Mouse (Mus musculus) E14TG2a.4 (cell line): Measurements from ENCODE around the gene Ocm.

ENCODE experiments used
- H3K27me3 ChIP-seq: 2 replicates; pipeline ENCODE4 v1.6.1; 2014; ENCODE audit warnings: low read length, control low read depth; ENCODE audit not compliant: insufficient read depth
- H3K36me3 ChIP-seq: 2 replicates; pipeline ENCODE4 v1.6.1; 2014; ENCODE audit warnings: low read length, control low read depth; ENCODE audit not compliant: insufficient read depth
- H3K4me1 ChIP-seq: replicated peaks from 2 replicates; pipeline ENCODE4 v1.6.1; 2014; ENCODE audit warnings: low read depth, low read length, control low read depth
- H3K4me3 ChIP-seq: replicated peaks from 2 replicates; pipeline ENCODE4 v1.5.1; 2014; ENCODE audit warnings: mild to moderate bottlenecking, low read length
- H3K9me3 ChIP-seq: 2 replicates; pipeline ENCODE4 v1.6.1; 2014; ENCODE audit warnings: low read length, control low read depth
- CTCF ChIP-seq: conservative IDR thresholded peaks from 2 replicates; pipeline ENCODE4 v1.5.1; 2014; ENCODE audit warnings: low read length
- NANOG ChIP-seq: IDR thresholded peaks from 2 replicates; pipeline ENCODE4 v1.6.1; 2014; ENCODE audit warnings: borderline replicate concordance, low read length, mixed read lengths
- POU5F1 ChIP-seq: IDR thresholded peaks from 2 replicates; pipeline ENCODE4 v1.6.1; 2014; ENCODE audit warnings: low read length, borderline replicate concordance

Ocm gene

DNA sequence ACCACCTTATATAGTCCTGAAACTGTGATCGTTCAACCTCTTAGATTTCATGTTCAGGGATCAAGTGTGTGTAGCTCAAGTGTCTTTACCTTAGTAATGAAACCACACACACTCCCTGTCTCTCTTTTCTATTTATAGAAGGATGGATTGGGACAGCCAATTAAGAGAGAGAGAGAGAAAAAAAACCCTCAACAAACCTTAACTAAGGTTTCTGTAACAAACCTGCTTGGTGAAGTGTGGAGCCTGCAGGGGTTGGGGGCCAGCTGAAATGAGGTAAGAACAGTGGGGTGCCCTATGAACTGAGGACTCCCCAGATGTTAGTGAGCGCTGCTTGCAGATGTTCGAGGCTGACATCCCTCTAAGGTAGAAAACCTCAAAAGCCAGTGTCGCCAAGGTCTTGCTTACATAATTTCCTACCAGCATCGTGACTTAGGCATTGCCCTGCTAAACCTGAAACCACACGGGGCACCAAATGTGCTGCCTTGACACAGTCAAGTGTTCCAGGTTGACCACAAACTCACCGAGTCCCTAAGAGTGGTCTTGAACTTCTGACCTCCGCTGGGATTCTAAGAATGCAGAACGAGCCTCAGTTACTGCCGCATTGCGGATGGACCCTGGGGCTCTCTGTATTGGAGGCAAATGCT lies at the start of gene Ocm:
TSS of gene Ocm (minus strand) at position 51 of the 644 bp plus-strand sequence.
- Histone ChIP-seq H3K4me1 (no peaks in the 10 kb centered on the region), H3K9me3 (no peaks in the 10 kb centered on the region), H3K27me3 (no peaks in the 10 kb centered on the region), H3K36me3 (no peaks in the 10 kb centered on the region), H3K4me3 (no peak within 1 kb of the TSS)
- TF ChIP-seq CTCF (no peak), NANOG (no peak), POU5F1 (no peak)

DNA sequence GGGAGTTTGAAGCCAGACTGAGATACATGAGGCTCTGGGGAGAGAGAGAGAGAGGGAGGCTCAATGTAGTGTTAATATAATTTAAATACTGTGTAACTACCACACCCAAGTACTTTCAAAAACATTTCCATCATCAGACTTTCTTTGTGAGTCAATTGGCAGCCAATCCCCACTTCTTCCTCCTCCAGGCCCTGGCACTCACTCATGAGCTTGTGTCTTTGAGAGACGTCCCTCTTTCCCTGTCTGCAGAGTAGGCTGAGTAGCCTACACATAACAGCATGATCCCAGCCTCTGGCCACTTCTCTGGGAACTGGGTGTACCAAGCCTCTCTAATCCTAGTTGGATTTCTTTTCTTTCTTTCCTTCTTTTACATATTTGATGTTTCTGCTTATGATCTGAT lies 44.8 kb upstream of the Ocm start:
- TF ChIP-seq CTCF (no peak), POU5F1 (no peak), NANOG (no peak)
- peaks cover 16% of the 10 kb centered on the region for H3K4me1 ChIP-seq
- H3K9me3 ChIP-seq = peaks cover 5% of the 10 kb centered on the region
- 0 out of 2 replicates have a peak, but pooled peaks cover 2% of the 10 kb centered on the region for H3K27me3 ChIP-seq
- H3K4me3 ChIP-seq = no peak overlapping the region
- H3K36me3 ChIP-seq = no peaks in the 10 kb centered on the region

DNA sequence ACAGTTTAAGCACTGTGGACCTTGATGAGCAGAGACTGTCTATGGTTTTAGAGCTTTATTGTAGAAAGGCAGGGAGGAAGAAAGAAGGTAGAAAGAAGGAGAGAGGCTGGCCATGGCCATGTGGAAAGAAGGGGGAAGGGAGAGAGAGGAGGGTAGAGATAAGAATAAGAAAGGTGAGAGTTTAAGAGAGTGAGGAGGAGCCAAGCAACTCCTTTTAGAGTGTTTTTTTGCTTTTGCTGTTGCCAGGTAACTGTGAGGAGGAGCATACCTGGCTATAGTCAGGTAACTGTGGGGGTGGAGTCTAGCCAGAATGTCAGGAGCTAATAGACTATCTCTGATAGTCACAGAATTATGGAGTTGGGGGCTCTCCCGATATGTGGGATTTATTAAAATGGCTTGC lies 43.6 kb upstream of the Ocm start:
- 0 out of 2 replicates have a peak, but pooled peaks cover 2% of the 10 kb centered on the region for H3K27me3 ChIP-seq
- TF ChIP-seq POU5F1 = no peak
- no peak for TF ChIP-seq NANOG
- no peak for TF ChIP-seq CTCF

DNA sequence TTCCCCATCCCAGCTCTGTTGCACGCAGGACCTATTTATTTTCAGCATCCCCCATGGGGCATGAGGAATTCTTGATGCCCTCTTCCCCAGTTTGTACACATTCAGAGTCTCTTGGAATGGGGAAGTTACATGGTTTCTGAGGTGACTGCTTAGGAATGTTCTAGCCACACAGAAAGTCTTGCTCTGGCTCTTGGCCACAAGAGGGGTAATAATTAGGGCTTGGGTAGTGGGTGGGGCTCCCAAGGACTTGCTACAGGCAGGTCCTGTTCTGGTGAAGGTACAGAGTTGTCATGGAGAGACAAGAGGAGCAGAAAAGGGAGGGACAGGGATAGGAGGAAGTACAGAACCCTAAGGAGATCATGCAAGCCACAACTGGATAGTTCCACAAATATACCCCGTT lies 39.6 kb upstream of the Ocm start:
- peaks cover 17% of the 10 kb centered on the region for H3K4me1 ChIP-seq
- H3K36me3 ChIP-seq = no peaks in the 10 kb centered on the region
- no peak overlapping the region for H3K4me3 ChIP-seq
- peaks cover 5% of the 10 kb centered on the region for H3K9me3 ChIP-seq
- TF ChIP-seq NANOG (no peak), CTCF (no peak), POU5F1 (no peak)
- H3K27me3 ChIP-seq = 0 out of 2 replicates have a peak, but pooled peaks cover 2% of the 10 kb centered on the region

More for the DNA sequence above, 43.6 kb upstream of the Ocm start:
- Histone ChIP-seq H3K4me1 (peaks cover 16% of the 10 kb centered on the region), H3K36me3 (no peaks in the 10 kb centered on the region), H3K4me3 (no peak overlapping the region), H3K9me3 (peaks cover 5% of the 10 kb centered on the region)

DNA sequence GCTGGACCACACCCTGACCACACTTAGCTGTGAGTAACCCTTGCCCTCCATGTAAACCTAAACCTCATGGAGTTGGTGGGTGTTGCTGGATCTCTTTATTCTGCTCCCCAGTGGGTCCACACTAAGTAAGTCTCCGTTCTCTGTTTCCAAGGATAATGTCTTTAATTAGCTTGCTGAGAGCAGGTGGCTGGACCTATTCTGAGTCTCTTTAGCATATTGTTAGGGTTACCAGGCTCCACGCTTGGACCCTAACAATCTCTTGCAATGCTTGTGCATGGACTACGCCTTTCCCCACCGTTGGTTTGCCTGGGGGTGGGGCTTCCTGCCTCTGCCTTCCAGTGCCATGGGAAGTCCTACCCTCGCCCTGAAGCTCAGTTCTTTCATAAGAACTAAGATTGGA lies 37.6 kb upstream of the Ocm start:
- no peaks in the 10 kb centered on the region for H3K36me3 ChIP-seq
- no peak overlapping the region for H3K4me3 ChIP-seq
- H3K4me1 ChIP-seq = peaks cover 5% of the 10 kb centered on the region
- TF ChIP-seq POU5F1 = no peak
- no peaks in the 10 kb centered on the region for H3K27me3 ChIP-seq
- H3K9me3 ChIP-seq = peaks cover 5% of the 10 kb centered on the region

DNA sequence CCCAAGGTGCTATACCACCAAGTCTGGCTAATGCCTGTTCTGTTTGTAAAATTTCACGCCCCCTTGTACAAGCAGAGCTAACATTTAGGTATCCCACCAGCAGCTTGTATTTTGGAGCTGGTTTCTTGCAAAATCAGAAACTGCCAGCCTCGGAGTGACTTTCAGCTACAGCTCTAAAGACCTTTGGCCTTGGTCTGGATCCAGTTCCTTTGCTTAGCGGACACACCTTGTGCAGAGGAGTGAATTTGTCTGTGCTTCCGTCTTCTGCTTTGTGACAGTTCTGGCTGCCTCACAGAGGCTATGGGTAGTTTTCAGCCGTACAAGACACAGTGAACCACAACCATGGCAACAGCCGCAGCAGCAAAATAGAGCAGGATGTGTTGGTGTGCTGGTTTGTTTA lies 27.9 kb upstream of the Ocm start:
- H3K9me3 ChIP-seq = peaks cover 5% of the 10 kb centered on the region; the same call in 1 of the 2 replicates
- H3K4me3 ChIP-seq = no peak overlapping the region
- no peaks in the 10 kb centered on the region for H3K27me3 ChIP-seq
- H3K36me3 ChIP-seq = no peaks in the 10 kb centered on the region
- TF ChIP-seq CTCF (no peak), POU5F1 (no peak), NANOG (no peak)
- peaks cover 13% of the 10 kb centered on the region for H3K4me1 ChIP-seq

DNA sequence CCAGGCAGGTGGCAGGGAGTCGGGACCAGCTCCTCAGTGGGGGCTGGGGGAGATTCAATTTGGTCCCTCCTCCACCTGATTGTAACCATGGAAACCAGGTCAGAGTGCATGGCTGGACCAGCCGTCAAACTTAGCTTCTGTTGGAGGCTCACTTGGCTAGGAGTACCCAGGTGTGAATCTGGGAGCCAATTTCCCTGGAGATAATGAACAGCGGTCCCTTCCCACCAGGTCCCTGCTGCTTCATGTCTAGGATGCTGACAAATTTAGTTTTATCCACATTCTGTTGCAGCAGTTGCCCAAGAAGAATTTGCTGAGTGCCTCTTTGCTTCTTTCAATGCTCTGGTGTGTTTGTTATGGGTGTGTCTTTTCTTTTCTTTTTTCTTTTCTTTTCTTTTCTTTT lies 27.0 kb upstream of the Ocm start:
- no peaks in the 10 kb centered on the region for H3K36me3 ChIP-seq
- TF ChIP-seq NANOG (no peak), POU5F1 (no peak), CTCF (no peak)
- H3K4me1 ChIP-seq = peaks cover 13% of the 10 kb centered on the region
- H3K27me3 ChIP-seq = no peaks in the 10 kb centered on the region
- peaks cover 5% of the 10 kb centered on the region; the same call in 1 of the 2 replicates for H3K9me3 ChIP-seq
- no peak overlapping the region for H3K4me3 ChIP-seq

DNA sequence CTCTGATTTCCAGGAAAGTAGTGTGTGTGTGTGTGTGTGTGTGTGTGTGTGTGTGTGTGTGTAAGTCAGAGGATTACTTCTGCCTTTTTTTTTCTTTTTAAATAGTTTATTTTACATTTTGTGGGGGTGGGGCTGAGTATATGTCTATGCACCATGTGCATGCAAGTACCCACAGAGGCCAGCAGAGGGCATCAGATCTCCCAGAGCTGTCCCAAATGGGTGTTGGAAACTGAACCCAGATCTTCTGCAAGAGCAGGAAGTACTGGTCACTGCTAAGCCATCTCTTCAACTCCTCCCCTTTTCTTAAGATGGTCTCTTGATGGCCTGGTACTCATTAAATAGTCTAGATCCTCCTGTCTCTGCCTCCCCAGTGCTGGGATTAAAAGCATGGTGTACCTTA lies 24.8 kb upstream of the Ocm start:
- no peaks in the 10 kb centered on the region for H3K27me3 ChIP-seq
- H3K4me1 ChIP-seq = peaks cover 24% of the 10 kb centered on the region
- TF ChIP-seq CTCF = peak; percentile 81
- no peak for TF ChIP-seq NANOG
- no peak for TF ChIP-seq POU5F1
- H3K36me3 ChIP-seq = no peaks in the 10 kb centered on the region
- H3K4me3 ChIP-seq = no peak overlapping the region
- peaks cover 5% of the 10 kb centered on the region; the same call in 1 of the 2 replicates for H3K9me3 ChIP-seq

DNA sequence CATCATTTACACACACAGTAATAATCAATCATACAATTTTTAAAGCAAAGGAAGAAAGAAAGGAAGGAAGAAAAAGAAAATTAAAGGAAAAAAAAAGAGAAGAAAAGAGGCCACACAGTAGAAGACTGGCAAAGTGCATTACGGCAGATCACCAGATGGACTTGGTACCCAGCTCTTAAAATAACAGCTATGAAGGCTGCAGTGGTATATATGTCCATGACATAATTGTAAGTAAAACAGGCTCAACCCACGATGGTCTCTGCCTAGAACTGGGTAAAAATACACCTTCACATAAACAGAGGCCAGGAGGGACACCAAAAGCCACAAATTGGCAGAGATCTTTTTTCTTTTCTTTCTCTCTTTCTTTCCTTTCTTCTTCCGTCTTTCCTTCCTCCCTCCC lies 23.4 kb upstream of the Ocm start:
- Histone ChIP-seq H3K4me3 (no peak overlapping the region), H3K27me3 (no peaks in the 10 kb centered on the region), H3K4me1 (peaks cover 24% of the 10 kb centered on the region), H3K36me3 (no peaks in the 10 kb centered on the region), H3K9me3 (peaks cover 5% of the 10 kb centered on the region; the same call in 1 of the 2 replicates)
- no peak for TF ChIP-seq POU5F1
- no peak for TF ChIP-seq NANOG
- no peak for TF ChIP-seq CTCF
